Mouse (Mus musculus) liver, embryonic 11.5 days (tissue): ENCODE measurements around the gene Reln. TPM values are rescaled to one million over a fixed set of nuclear protein-coding genes. Genes with fewer than 3 reads are reported as not detected.

Experiments
- ATAC-seq: fragments of 200-750 bp; cut with Nextera tagmentation; replicated peaks from 2 replicates; pipeline ENCODE4 v1.8.0; 2017; ENCODE audit warnings: moderate number of reproducible peaks, mild to moderate bottlenecking, moderate TSS enrichment, moderate library complexity; ENCODE audit not compliant: low FRiP score
- DNase-seq: peaks from one replicate; pipeline ENCODE4 v3.0.0-alpha.2; 2017; ENCODE audit warnings: low spot score
- H3K27ac ChIP-seq: fragments of 300-500 bp; sonication (generic); 2 replicates; pipeline ENCODE4 v1.5.1; 2014; ENCODE audit warnings: mild to moderate bottlenecking, low read depth, low read length, control low read depth
- H3K27me3 ChIP-seq: fragments of 300-500 bp; sonication (generic); replicated peaks from 2 replicates; pipeline ENCODE4 v1.6.1; 2014; ENCODE audit warnings: low read length, mixed read lengths; ENCODE audit not compliant: control insufficient read depth, insufficient read depth
- H3K36me3 ChIP-seq: fragments of 300-500 bp; sonication (generic); 2 replicates; pipeline ENCODE4 v1.6.1; 2014; ENCODE audit warnings: mild to moderate bottlenecking, low read length, moderate library complexity, mixed read lengths; ENCODE audit not compliant: control insufficient read depth, insufficient read depth
- H3K4me1 ChIP-seq: fragments of 300-500 bp; sonication (generic); replicated peaks from 2 replicates; pipeline ENCODE4 v1.6.1; 2014; ENCODE audit warnings: low read length, mixed read lengths; ENCODE audit not compliant: control insufficient read depth, insufficient read depth
- H3K4me2 ChIP-seq: fragments of 300-500 bp; sonication (generic); 2 replicates; pipeline ENCODE4 v1.6.1; 2014; ENCODE audit warnings: mild to moderate bottlenecking, control low read depth, moderate library complexity
- H3K4me3 ChIP-seq: fragments of 300-500 bp; sonication (generic); 2 replicates; pipeline ENCODE4 v1.5.1; 2014; ENCODE audit warnings: low read depth, low read length, control low read depth
- H3K9ac ChIP-seq: fragments of 300-500 bp; sonication (generic); 2 replicates; pipeline ENCODE4 v1.6.1; 2014; ENCODE audit warnings: low read depth, low read length, control low read depth
- H3K9me3 ChIP-seq: fragments of 300-500 bp; sonication (generic); 2 replicates; pipeline ENCODE4 v1.6.1; 2016; ENCODE audit warnings: low read length, inconsistent platforms, mixed read lengths; ENCODE audit not compliant: control insufficient read depth
- WGBS: fragments of 180-500 bp; shearing (Covaris S2); extraction: QIAGEN DNeasy Blood & Tissue Kit; methylation state at CpG from one replicate; pipeline ENCODE4 v1.1.7; 2014; 5-methylcytosine and 5-hydroxymethylcytosine counted together
- polyA plus RNA-seq: library from polyadenylated mRNA; unstranded; fragments of >200 nt; fragmentation: Nextera tagmentation; extraction: Ambion mirVana; gene quantifications from 2 replicates; pipeline ENCODE4 v1.2.1, GENCODE M21; 2014

Reln gene
- polyA plus RNA-seq, 1 experiment from 2014 or later = 56.2 TPM

GRCm38 (mm10) chr5:22316471-22316870, 28.0 kb downstream of the Reln start:
- 92% methylated on average over 7 of the region's 7 CpGs for WGBS
- H3K27ac ChIP-seq = no peak overlapping the region
- no peak overlapping the region for H3K9ac ChIP-seq
- ATAC-seq (no peak), DNase-seq (no peak)
- no peaks in the 10 kb centered on the region for H3K27me3 ChIP-seq
- H3K4me2 ChIP-seq = no peak overlapping the region
- H3K36me3 ChIP-seq = no peaks in the 10 kb centered on the region
- H3K4me3 ChIP-seq = no peak overlapping the region
- H3K4me1 ChIP-seq = no peaks in the 10 kb centered on the region
- H3K9me3 ChIP-seq = no peaks in the 10 kb centered on the region

GRCm38 (mm10) chr5:22315990-22316389, 28.5 kb downstream of the Reln start:
- Histone ChIP-seq H3K4me3 (no peak overlapping the region), H3K27me3 (no peaks in the 10 kb centered on the region), H3K9me3 (no peaks in the 10 kb centered on the region), H3K27ac (no peak overlapping the region), H3K9ac (no peak overlapping the region), H3K4me1 (no peaks in the 10 kb centered on the region), H3K4me2 (no peak overlapping the region), H3K36me3 (no peaks in the 10 kb centered on the region)
- WGBS = 82% methylated on average over 2 of the region's 2 CpGs
- no peak for DNase-seq
- no peak for ATAC-seq

GRCm38 (mm10) chr5:22312995-22313394, 31.5 kb downstream of the Reln start:
- Histone ChIP-seq H3K9me3 (no peaks in the 10 kb centered on the region), H3K4me3 (no peak overlapping the region), H3K9ac (no peak overlapping the region), H3K4me2 (no peak overlapping the region), H3K27me3 (no peaks in the 10 kb centered on the region), H3K4me1 (no peaks in the 10 kb centered on the region), H3K27ac (no peak overlapping the region), H3K36me3 (no peaks in the 10 kb centered on the region)
- WGBS = 80% methylated on average over 10 of the region's 10 CpGs
- DNase-seq (no peak), ATAC-seq (no peak)

- Histone ChIP-seq H3K27me3 (no peaks in the 10 kb centered on the region), H3K4me2 (no peak overlapping the region), H3K4me1 (no peaks in the 10 kb centered on the region), H3K27ac (no peak overlapping the region), H3K9ac (no peak overlapping the region), H3K4me3 (no peak overlapping the region), H3K9me3 (no peaks in the 10 kb centered on the region), H3K36me3 (no peaks in the 10 kb centered on the region)
- no peak for DNase-seq
- WGBS = 90% methylated on average over 4 of the region's 4 CpGs
- no peak for ATAC-seq
Measured at GRCm38 (mm10) chr5:22311046-22311445, 33.5 kb downstream of the Reln start.

GRCm38 (mm10) chr5:22309001-22309400, 35.5 kb downstream of the Reln start:
- H3K36me3 ChIP-seq = no peaks in the 10 kb centered on the region
- ATAC-seq = no peak
- WGBS = 71% methylated on average over 2 of the region's 2 CpGs
- H3K27me3 ChIP-seq = no peaks in the 10 kb centered on the region
- H3K4me2 ChIP-seq = no peak overlapping the region
- H3K27ac ChIP-seq = no peak overlapping the region
- no peak for DNase-seq
- H3K9ac ChIP-seq = no peak overlapping the region
- no peaks in the 10 kb centered on the region for H3K9me3 ChIP-seq
- H3K4me1 ChIP-seq = no peaks in the 10 kb centered on the region
- no peak overlapping the region for H3K4me3 ChIP-seq

GRCm38 (mm10) chr5:22307853-22308252, 36.6 kb downstream of the Reln start:
- no peaks in the 10 kb centered on the region for H3K9me3 ChIP-seq
- no peak overlapping the region for H3K27ac ChIP-seq
- DNase-seq (no peak), ATAC-seq (no peak)
- no peaks in the 10 kb centered on the region for H3K4me1 ChIP-seq
- H3K27me3 ChIP-seq = no peaks in the 10 kb centered on the region
- no peak overlapping the region for H3K4me3 ChIP-seq
- no peaks in the 10 kb centered on the region for H3K36me3 ChIP-seq
- no peak overlapping the region for H3K9ac ChIP-seq
- no peak overlapping the region for H3K4me2 ChIP-seq
- WGBS = 63% methylated on average over 4 of the region's 4 CpGs

- no peak for DNase-seq
- Histone ChIP-seq H3K27me3 (no peaks in the 10 kb centered on the region), H3K9ac (no peak overlapping the region), H3K4me1 (no peaks in the 10 kb centered on the region), H3K4me2 (no peak overlapping the region), H3K27ac (no peak overlapping the region), H3K36me3 (no peaks in the 10 kb centered on the region), H3K9me3 (no peaks in the 10 kb centered on the region), H3K4me3 (no peak overlapping the region)
- ATAC-seq = no peak
- 83% methylated on average over 3 of the region's 3 CpGs for WGBS
Measured at GRCm38 (mm10) chr5:22307072-22307471, 37.4 kb downstream of the Reln start.

GRCm38 (mm10) chr5:22303709-22304108, 40.8 kb downstream of the Reln start:
- DNase-seq = no peak
- no peaks in the 10 kb centered on the region for H3K9me3 ChIP-seq
- H3K4me2 ChIP-seq = no peak overlapping the region
- no peaks in the 10 kb centered on the region for H3K4me1 ChIP-seq
- H3K9ac ChIP-seq = no peak overlapping the region
- H3K27ac ChIP-seq = no peak overlapping the region
- H3K27me3 ChIP-seq = no peaks in the 10 kb centered on the region
- ATAC-seq = no peak
- WGBS = 81% methylated on average over 1 of the region's 1 CpGs
- no peak overlapping the region for H3K4me3 ChIP-seq
- no peaks in the 10 kb centered on the region for H3K36me3 ChIP-seq

GRCm38 (mm10) chr5:22302309-22302708, 42.2 kb downstream of the Reln start:
- H3K27me3 ChIP-seq = no peaks in the 10 kb centered on the region
- H3K4me1 ChIP-seq = no peaks in the 10 kb centered on the region
- no peak overlapping the region for H3K9ac ChIP-seq
- no peaks in the 10 kb centered on the region for H3K9me3 ChIP-seq
- no peak overlapping the region for H3K4me3 ChIP-seq
- DNase-seq (no peak), ATAC-seq (no peak)
- H3K4me2 ChIP-seq = no peak overlapping the region
- 78% methylated on average over 5 of the region's 5 CpGs for WGBS
- no peak overlapping the region for H3K27ac ChIP-seq
- no peaks in the 10 kb centered on the region for H3K36me3 ChIP-seq
